8 mouse cellular contexts compared by ENCODE assay signal in genomic region chr8:56551361-56551852, GRCm38 (mm10). TPM values are rescaled to one million over a fixed set of nuclear protein-coding genes. Genes with fewer than 3 reads are reported as not detected.
DNase-seq lines count a peak whose midpoint lies in the region; ATAC-seq and TF ChIP-seq lines count a peak whose summit lies in the region.

No protein-coding gene starts in this region.

- H3K4me2 ChIP-seq in forebrain, embryonic 15.5 days (replicated peaks): peak overlapping the region; percentile 57

- H3K4me3 ChIP-seq in G1E (ENCODE audit: low read depth, low read length): peak overlapping the region; percentile 81
- H3K4me3 ChIP-seq in forebrain, embryonic 15.5 days: peak overlapping the region; percentile 69
- H3K4me3 ChIP-seq in lung, adult 2 months (replicated peaks; ENCODE audit: extremely low read depth, low read depth, low read length): peak overlapping the region; percentile 97

- H3K9me3 ChIP-seq in G1E (replicated peaks): no peaks in the 10 kb centered on the region
- H3K9me3 ChIP-seq in forebrain, embryonic 15.5 days: no peaks in the 10 kb centered on the region

- H3K36me3 ChIP-seq in G1E (replicated peaks): peaks cover 14% of the 10 kb centered on the region
- no peaks in the 10 kb centered on the region for H3K36me3 ChIP-seq in forebrain, embryonic 15.5 days

- peak; percentile 83 for DNase-seq in G1E (ENCODE audit: low spot score)
- peak; percentile 88 for DNase-seq in cerebellum, adult 11-12 months
- DNase-seq in heart, postnatal 25 days (ENCODE audit: low spot score): peak; percentile 86
- peak; percentile 85 to 97 for DNase-seq in layer of hippocampus, adult 18-20 months (ENCODE audit: low spot score in 2 of 2)
- DNase-seq in lung, adult 2 months: peak; percentile 80
- DNase-seq in ovary, adult 18-20 months (ENCODE audit: low spot score): peak; percentile 80
- peak; percentile 89 for DNase-seq in thymus, postnatal 0 days (ENCODE audit: low spot score)

- no peak for TF ChIP-seq POLR2A in lung, adult 2 months (IDR thresholded peaks at IDR 0.05; ENCODE audit: borderline replicate concordance, extremely low read depth, low read depth, low read length)

- peak overlapping the region; percentile 71 for H3K9ac ChIP-seq in forebrain, embryonic 15.5 days (replicated peaks)

- peak overlapping the region; percentile 86 for H3K27ac ChIP-seq in forebrain, embryonic 15.5 days (replicated peaks)

- no peaks in the 10 kb centered on the region for H3K27me3 ChIP-seq in G1E (ENCODE audit: insufficient read depth, low read length)
- H3K27me3 ChIP-seq in forebrain, embryonic 15.5 days: no peaks in the 10 kb centered on the region

- under 1% methylated on average over 28 of the region's 28 CpGs for WGBS in forebrain, embryonic 15.5 days
- under 1% methylated on average over 28 of the region's 28 CpGs for WGBS in lung, adult 2 months

- peak; percentile 93 for ATAC-seq in G1E (ENCODE audit: extremely low read depth, insufficient number of reproducible peaks, low FRiP score, poor library complexity, severe bottlenecking)
- ATAC-seq in forebrain, embryonic 15.5 days (replicated peaks): peak; percentile 99

- peaks cover 11% of the 10 kb centered on the region for H3K4me1 ChIP-seq in G1E (ENCODE audit: insufficient read depth, low read depth, low read length)
- peaks cover 19% of the 10 kb centered on the region for H3K4me1 ChIP-seq in forebrain, embryonic 15.5 days
- H3K4me1 ChIP-seq in lung, adult 2 months (ENCODE audit: control insufficient read depth, insufficient read depth, low read length): peaks cover 6% of the 10 kb centered on the region

- TF ChIP-seq CTCF in G1E (IDR thresholded peaks at IDR 0.05; ENCODE audit: low read depth, low read length): no peak
- TF ChIP-seq CTCF in lung, adult 2 months (IDR thresholded peaks at IDR 0.05; ENCODE audit: insufficient read depth, low read length): no peak

- intact Hi-C loops in heart, postnatal 25 days (cut with DNase I): loop anchor here (5.0 to 10.0 kb wide), 2 partner anchors 66 to 783 kb away; no protein-coding TSS in a partner anchor

RNA-seq across cellular contexts. Expression of gene Fbxo8, which starts 0.5 kb away (rescaled TPM):
- 108 and 147 TPM in 2 replicates for total RNA-seq in G1E (2014; fragmentation: Nextera tagmentation)
- 27.3 and 27.8 TPM in 2 replicates for total RNA-seq in G1E (2017)
- polyA plus RNA-seq in G1E (2012): 9.9 and 10.0 TPM in 2 replicates
- polyA plus RNA-seq in forebrain, embryonic 15.5 days (2015; fragmentation: Nextera tagmentation; extraction: Ambion mirVana): 40.0 and 44.1 TPM in 2 replicates
- total RNA-seq in heart, postnatal 25 days (2021): 10 to 100 TPM; 48.2 to 56.8 TPM
- total RNA-seq in layer of hippocampus, adult 18-20 months (2021): 10 to 100 TPM; 25.6 to 31.4 TPM
- polyA plus RNA-seq in lung, adult 2 months (2012; rRNA removed): 17.6 and 28.2 TPM in 2 replicates
- polyA plus RNA-seq in thymus, postnatal 0 days (2015; fragmentation: Nextera tagmentation; extraction: Ambion mirVana): 63.2 and 65.9 TPM in 2 replicates

RNA-seq across cellular contexts. Expression of gene Cep44, which starts 0.6 kb away (rescaled TPM):
- 78.6 and 79.8 TPM in 2 replicates for total RNA-seq in G1E (2014; fragmentation: Nextera tagmentation)
- total RNA-seq in G1E (2017): 44.8 and 51.4 TPM in 2 replicates
- 10.3 and 12.4 TPM in 2 replicates for polyA plus RNA-seq in G1E (2012)
- polyA plus RNA-seq in forebrain, embryonic 15.5 days (2015; fragmentation: Nextera tagmentation; extraction: Ambion mirVana): 32.6 and 35.6 TPM in 2 replicates
- total RNA-seq in heart, postnatal 25 days (2021): 10 to 100 TPM; 11.7 to 12.4 TPM
- total RNA-seq in layer of hippocampus, adult 18-20 months (2021): 10 to 100 TPM; 19.0 to 20.4 TPM
- 6.9 and 9.0 TPM in 2 replicates for polyA plus RNA-seq in lung, adult 2 months (2012; rRNA removed)
- 45.3 and 47.9 TPM in 2 replicates for polyA plus RNA-seq in thymus, postnatal 0 days (2015; fragmentation: Nextera tagmentation; extraction: Ambion mirVana)

Comparison
In these comparisons a context has a peak if more than half of its experiments do, and no peak if none do; other contexts are left out.
1. Peak in every context shown above with its lines: DNase-seq, ATAC-seq, H3K4me3 ChIP-seq and H3K27ac ChIP-seq.